In genomic region chr10:127197104-127197503, GRCm38 (mm10) we compare ENCODE assay signal across 9 mouse cellular contexts. TPM values are rescaled to one million over a fixed set of nuclear protein-coding genes. Genes with fewer than 3 reads are reported as not detected.
DNase-seq lines count a peak whose midpoint lies in the region; ATAC-seq and TF ChIP-seq lines count a peak whose summit lies in the region.
"Had no signal": no experiment of that assay in that cellular context is flagged by ENCODE, and none has a peak within 500 bp of the region (broad histone marks: within the 10 kb centered on the region; RNA-seq: fewer than 3 reads in every experiment).

No protein-coding gene starts in this region.

- TF ChIP-seq CTCF in kidney, postnatal 0 days (IDR thresholded peaks at IDR 0.05; ENCODE audit: low read depth), result no peak

- peaks cover 51% of the 10 kb centered on the region for H3K4me1 ChIP-seq in heart, embryonic 10.5 days
- peaks cover 21% of the 10 kb centered on the region for H3K4me1 ChIP-seq in heart, embryonic 12.5 days (replicated peaks)
- peaks cover 10% of the 10 kb centered on the region; the same call in 1 of the 2 replicates for H3K4me1 ChIP-seq in kidney, postnatal 0 days (replicated peaks; ENCODE audit: insufficient read depth, low read length)

- no peaks in the 10 kb centered on the region for H3K27me3 ChIP-seq in heart, embryonic 10.5 days (ENCODE audit: insufficient read depth, poor library complexity, severe bottlenecking)
- H3K27me3 ChIP-seq in heart, embryonic 12.5 days (replicated peaks), result no peaks in the 10 kb centered on the region
- no peaks in the 10 kb centered on the region for H3K27me3 ChIP-seq in kidney, postnatal 0 days (ENCODE audit: insufficient read depth, low read length)
- H3K27me3 ChIP-seq: embryonic facial prominence, embryonic 12.5 days had no signal

- H3K9ac ChIP-seq in heart, embryonic 12.5 days, result no peak overlapping the region
- no peak overlapping the region for H3K9ac ChIP-seq in kidney, postnatal 0 days (ENCODE audit: low read depth, low read length)

- no peak overlapping the region for H3K4me3 ChIP-seq in heart, embryonic 10.5 days
- H3K4me3 ChIP-seq in heart, embryonic 12.5 days, result no peak overlapping the region
- H3K4me3 ChIP-seq in kidney, postnatal 0 days (replicated peaks; ENCODE audit: low read depth, low read length), result no peak overlapping the region

- H3K27ac ChIP-seq in heart, embryonic 10.5 days, result peak overlapping the region; percentile 76; the same call in 1 of the 2 replicates
- no peak overlapping the region for H3K27ac ChIP-seq in heart, embryonic 12.5 days (ENCODE audit: poor library complexity, severe bottlenecking)
- peak overlapping the region; percentile 96 for H3K27ac ChIP-seq in kidney, postnatal 0 days

- H3K9me3 ChIP-seq in heart, embryonic 10.5 days, result no peaks in the 10 kb centered on the region
- no peaks in the 10 kb centered on the region for H3K9me3 ChIP-seq in heart, embryonic 12.5 days (replicated peaks)
- H3K9me3 ChIP-seq in kidney, postnatal 0 days (replicated peaks; ENCODE audit: low read length), result no peaks in the 10 kb centered on the region
- H3K9me3 ChIP-seq: embryonic facial prominence, embryonic 12.5 days had no signal

- no peak for DNase-seq in heart, embryonic 10.5 days (ENCODE audit: low spot score)
- DNase-seq in kidney, postnatal 0 days (ENCODE audit: low spot score), result no peak
- no peak for DNase-seq in kidney, postnatal 36 days
- peak; percentile 8 for DNase-seq in testis, postnatal 14 days (ENCODE audit: low spot score)
- DNase-seq in testis, postnatal 10 days (ENCODE audit: low spot score), result no peak
- no peak for DNase-seq in frontal cortex, postnatal 10 days (ENCODE audit: low spot score in 2 of 2)

- H3K36me3 ChIP-seq in heart, embryonic 10.5 days, result peaks cover 56% of the 10 kb centered on the region
- peaks cover 46% of the 10 kb centered on the region for H3K36me3 ChIP-seq in heart, embryonic 12.5 days
- peaks cover 40% of the 10 kb centered on the region for H3K36me3 ChIP-seq in kidney, postnatal 0 days (ENCODE audit: insufficient read depth, low read length)

- WGBS in heart, embryonic 10.5 days, result 86% methylated on average over 8 of the region's 8 CpGs
- WGBS in heart, embryonic 12.5 days, result 88% methylated on average over 8 of the region's 8 CpGs
- 85% methylated on average over 8 of the region's 8 CpGs for WGBS in kidney, postnatal 0 days

- no peak overlapping the region for H3K4me2 ChIP-seq in heart, embryonic 12.5 days
- H3K4me2 ChIP-seq in kidney, postnatal 0 days (ENCODE audit: low read length), result no peak overlapping the region

- no peak for ATAC-seq in heart, embryonic 12.5 days (ENCODE audit: insufficient number of reproducible peaks, low FRiP score)
- no peak for ATAC-seq in kidney, postnatal 0 days (replicated peaks; ENCODE audit: low FRiP score, low read depth)
- ATAC-seq in cerebellum, adult (ENCODE audit: insufficient number of reproducible peaks, low FRiP score, low TSS enrichment), result no peak

RNA-seq across cellular contexts. Expression of gene Dtx3, which starts 1.6 kb away (rescaled TPM):
- polyA plus RNA-seq in heart, embryonic 10.5 days (2016; fragmentation: Nextera tagmentation; extraction: Ambion mirVana), result 78.4 and 91.4 TPM in 2 replicates
- polyA plus RNA-seq in heart, embryonic 12.5 days (2016; fragmentation: Nextera tagmentation; extraction: Ambion mirVana), result 74.3 and 75.1 TPM in 2 replicates
- polyA plus RNA-seq in kidney, postnatal 0 days (2015; fragmentation: Nextera tagmentation; extraction: Ambion mirVana), result 83.3 and 85.1 TPM in 2 replicates

RNA-seq across cellular contexts. Expression of gene Arhgef25, which starts 7.2 kb away (rescaled TPM):
- 21.4 and 28.8 TPM in 2 replicates for polyA plus RNA-seq in heart, embryonic 10.5 days (2016; fragmentation: Nextera tagmentation; extraction: Ambion mirVana)
- 21.3 and 23.1 TPM in 2 replicates for polyA plus RNA-seq in heart, embryonic 12.5 days (2016; fragmentation: Nextera tagmentation; extraction: Ambion mirVana)
- 27.9 and 29.0 TPM in 2 replicates for polyA plus RNA-seq in kidney, postnatal 0 days (2015; fragmentation: Nextera tagmentation; extraction: Ambion mirVana)

RNA-seq across cellular contexts. Expression of gene Pip4k2c, which starts 14.3 kb away (rescaled TPM):
- 27.9 and 29.3 TPM in 2 replicates for polyA plus RNA-seq in heart, embryonic 10.5 days (2016; fragmentation: Nextera tagmentation; extraction: Ambion mirVana)
- 29.7 and 31.5 TPM in 2 replicates for polyA plus RNA-seq in heart, embryonic 12.5 days (2016; fragmentation: Nextera tagmentation; extraction: Ambion mirVana)
- 45.0 and 50.1 TPM in 2 replicates for polyA plus RNA-seq in kidney, postnatal 0 days (2015; fragmentation: Nextera tagmentation; extraction: Ambion mirVana)

RNA-seq across cellular contexts. Expression of gene Slc26a10, which starts 16.7 kb away (rescaled TPM):
- 9.2 and 12.9 TPM in 2 replicates for polyA plus RNA-seq in heart, embryonic 10.5 days (2016; fragmentation: Nextera tagmentation; extraction: Ambion mirVana)
- polyA plus RNA-seq in heart, embryonic 12.5 days (2016; fragmentation: Nextera tagmentation; extraction: Ambion mirVana), result 20.2 and 21.0 TPM in 2 replicates
- 2.8 and 3.1 TPM in 2 replicates for polyA plus RNA-seq in kidney, postnatal 0 days (2015; fragmentation: Nextera tagmentation; extraction: Ambion mirVana)

RNA-seq across cellular contexts. Expression of gene B4galnt1, which starts 32.1 kb away (rescaled TPM):
- polyA plus RNA-seq in heart, embryonic 10.5 days (2016; fragmentation: Nextera tagmentation; extraction: Ambion mirVana), result 1.5 and 3.6 TPM in 2 replicates
- 1.9 and 2.4 TPM in 2 replicates for polyA plus RNA-seq in heart, embryonic 12.5 days (2016; fragmentation: Nextera tagmentation; extraction: Ambion mirVana)
- 15.0 and 16.4 TPM in 2 replicates for polyA plus RNA-seq in kidney, postnatal 0 days (2015; fragmentation: Nextera tagmentation; extraction: Ambion mirVana)
